Mouse (Mus musculus): Measurements from ENCODE around the gene 1700022I11Rik. TPM values are rescaled to one million over a fixed set of nuclear protein-coding genes. Genes with fewer than 3 reads are reported as not detected.

The 1700022I11Rik gene
- polyA plus RNA-seq, 2 experiments, result 0.07 to 0.44 TPM

DNA sequence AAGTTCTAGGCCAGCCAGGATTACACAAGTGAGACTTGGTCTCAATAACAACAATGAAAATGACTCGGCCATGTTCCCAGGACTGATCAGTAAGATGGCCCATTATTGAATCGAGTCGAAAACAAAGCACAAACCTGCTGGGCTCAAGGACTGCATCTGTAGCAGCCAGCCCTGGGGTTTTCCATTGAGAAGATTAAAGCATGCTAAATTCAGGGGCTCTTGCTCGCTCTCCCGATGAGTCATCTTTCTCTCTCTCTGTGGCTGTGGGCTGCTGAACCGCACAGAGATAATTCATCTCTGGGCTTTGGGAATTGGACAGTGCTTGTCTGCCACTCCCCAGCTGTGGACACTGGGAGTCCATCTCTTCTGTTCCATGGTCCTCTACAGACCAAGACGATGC lies 28.0 kb upstream of the 1700022I11Rik start:
- Histone ChIP-seq H3K27ac (no peak overlapping the region), H3K4me2 (ENCODE audit: low read depth) (no peak overlapping the region), H3K27me3 (ENCODE audit: control insufficient read depth, insufficient read depth, low read length) (peaks cover 5% of the 10 kb centered on the region), H3K4me3 (ENCODE audit: insufficient read depth in 1 of 2, low read depth in 2 of 2, low read length in 2 of 2) (no peak overlapping the region), H3K4me1 (replicated peaks; ENCODE audit: control insufficient read depth in 2 of 2, insufficient read depth in 2 of 2, low read length in 1 of 2) (no peaks in the 10 kb centered on the region), H3K9ac (replicated peaks) (no peak overlapping the region), H3K36me3 (replicated peaks; ENCODE audit: control insufficient read depth, insufficient read depth, low read depth) (no peaks in the 10 kb centered on the region), H3K9me3 (ENCODE audit: control insufficient read depth, low read length) (no peaks in the 10 kb centered on the region)
- no peak for DNase-seq (ENCODE audit: low read depth in 3 of 3, low spot score in 3 of 3)
- TF ChIP-seq EP300 (IDR thresholded peaks at IDR 0.05; ENCODE audit: low read depth) (no peak), CTCF (IDR thresholded peaks at IDR 0.05; ENCODE audit: low read depth) (no peak)
- WGBS (ENCODE audit: insufficient replicate concordance), result 58% methylated on average over 7 of the region's 7 CpGs
- no peak for ATAC-seq (ENCODE audit: insufficient read depth)

DNA sequence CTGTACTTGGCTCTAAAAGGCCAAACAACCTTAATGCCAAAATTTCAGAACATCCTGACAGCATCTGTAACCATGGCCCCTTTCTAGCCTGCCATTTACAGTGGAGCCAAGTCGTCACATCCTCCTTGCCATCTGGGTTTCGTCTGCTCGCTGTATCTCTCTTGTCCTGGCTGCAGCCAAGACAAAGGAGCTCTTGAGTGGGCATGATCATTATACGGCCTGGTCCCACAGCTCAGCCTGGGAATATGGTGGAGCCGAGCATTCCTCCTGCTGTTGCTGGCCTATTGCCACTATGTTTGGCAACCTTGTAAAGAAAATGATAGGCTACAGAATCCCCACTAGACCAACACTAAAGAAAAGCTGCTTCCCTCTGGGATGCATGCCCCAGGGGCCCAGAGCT lies 26.1 kb upstream of the 1700022I11Rik start:
- Histone ChIP-seq H3K4me2 (ENCODE audit: low read depth) (no peak overlapping the region), H3K27ac (no peak overlapping the region), H3K4me3 (ENCODE audit: insufficient read depth in 1 of 2, low read depth in 2 of 2, low read length in 2 of 2) (no peak overlapping the region), H3K4me1 (replicated peaks; ENCODE audit: control insufficient read depth in 2 of 2, insufficient read depth in 2 of 2, low read length in 1 of 2) (no peaks in the 10 kb centered on the region), H3K9ac (replicated peaks) (no peak overlapping the region), H3K36me3 (replicated peaks; ENCODE audit: control insufficient read depth, insufficient read depth, low read depth) (no peaks in the 10 kb centered on the region), H3K27me3 (ENCODE audit: control insufficient read depth, insufficient read depth, low read length) (peaks cover 17% of the 10 kb centered on the region), H3K9me3 (ENCODE audit: control insufficient read depth, low read length) (no peaks in the 10 kb centered on the region)
- 63% methylated on average over 5 of the region's 5 CpGs for WGBS (ENCODE audit: insufficient replicate concordance)
- DNase-seq (ENCODE audit: low read depth in 3 of 3, low spot score in 3 of 3) (no peak), ATAC-seq (ENCODE audit: insufficient read depth) (no peak)
- TF ChIP-seq CTCF (IDR thresholded peaks at IDR 0.05; ENCODE audit: low read depth) (no peak), EP300 (IDR thresholded peaks at IDR 0.05; ENCODE audit: low read depth) (no peak)

DNA sequence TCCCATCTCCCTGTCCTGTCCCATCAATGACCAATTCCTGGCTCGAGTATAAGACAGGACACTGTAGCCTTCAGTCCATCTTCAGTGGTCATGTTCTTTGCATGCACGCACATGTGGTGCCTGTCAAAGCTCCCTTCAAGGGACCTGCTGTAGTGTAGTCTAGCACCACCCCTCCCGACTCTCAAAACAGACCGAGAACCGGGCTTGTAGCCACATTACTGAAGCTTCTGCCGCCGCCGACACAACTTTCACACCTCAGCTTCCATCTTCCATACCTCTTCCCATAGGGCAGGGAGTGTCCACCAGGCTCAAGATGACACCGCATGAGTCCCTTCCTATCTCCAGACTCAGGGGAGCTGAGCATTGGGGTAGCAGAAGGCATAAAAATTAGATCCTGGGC lies 25.2 kb upstream of the 1700022I11Rik start:
- Histone ChIP-seq H3K4me3 (ENCODE audit: insufficient read depth in 1 of 2, low read depth in 2 of 2, low read length in 2 of 2) (no peak overlapping the region), H3K27ac (no peak overlapping the region), H3K27me3 (ENCODE audit: control insufficient read depth, insufficient read depth, low read length) (peaks cover 22% of the 10 kb centered on the region), H3K4me2 (ENCODE audit: low read depth) (no peak overlapping the region), H3K9me3 (ENCODE audit: control insufficient read depth, low read length) (no peaks in the 10 kb centered on the region), H3K36me3 (replicated peaks; ENCODE audit: control insufficient read depth, insufficient read depth, low read depth) (no peaks in the 10 kb centered on the region), H3K4me1 (replicated peaks; ENCODE audit: control insufficient read depth in 2 of 2, insufficient read depth in 2 of 2, low read length in 1 of 2) (peaks cover 0 to 2% of the 10 kb centered on the region in 2 experiments; a peak in 1 of 4 replicates), H3K9ac (replicated peaks) (no peak overlapping the region)
- TF ChIP-seq EP300 (IDR thresholded peaks at IDR 0.05; ENCODE audit: low read depth), result no peak
- no peak for TF ChIP-seq CTCF (IDR thresholded peaks at IDR 0.05; ENCODE audit: low read depth)
- ATAC-seq (ENCODE audit: insufficient read depth) (no peak), DNase-seq (ENCODE audit: low read depth in 3 of 3, low spot score in 3 of 3) (no peak)
- WGBS (ENCODE audit: insufficient replicate concordance), result 66% methylated on average over 9 of the region's 9 CpGs

DNA sequence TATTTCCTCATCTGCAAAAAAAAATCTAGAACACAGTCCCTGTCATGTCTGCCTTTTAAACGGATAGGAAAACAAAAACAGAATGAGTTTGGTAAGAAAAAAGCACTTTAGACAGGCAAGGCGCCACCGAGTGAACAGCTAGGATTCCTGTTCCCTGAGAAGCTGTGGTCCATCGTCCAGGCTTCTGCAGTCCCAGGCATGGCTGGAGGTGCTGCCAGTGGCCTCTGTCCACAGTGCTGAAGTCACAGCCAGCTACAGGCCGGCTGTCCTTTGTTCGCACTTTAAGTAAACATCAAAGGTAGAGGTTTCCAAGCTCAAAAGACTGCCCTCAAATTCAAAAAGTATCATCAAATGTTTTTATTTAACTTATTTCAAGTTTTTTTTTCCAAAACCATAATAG lies 24.4 kb upstream of the 1700022I11Rik start:
- Histone ChIP-seq H3K27ac (no peak overlapping the region), H3K4me1 (replicated peaks; ENCODE audit: control insufficient read depth in 2 of 2, insufficient read depth in 2 of 2, low read length in 1 of 2) (peaks cover 0 to 2% of the 10 kb centered on the region in 2 experiments; a peak in 1 of 4 replicates), H3K27me3 (ENCODE audit: control insufficient read depth, insufficient read depth, low read length) (peaks cover 28% of the 10 kb centered on the region), H3K9ac (replicated peaks) (no peak overlapping the region), H3K36me3 (replicated peaks; ENCODE audit: control insufficient read depth, insufficient read depth, low read depth) (no peaks in the 10 kb centered on the region), H3K9me3 (ENCODE audit: control insufficient read depth, low read length) (no peaks in the 10 kb centered on the region), H3K4me2 (ENCODE audit: low read depth) (no peak overlapping the region), H3K4me3 (ENCODE audit: insufficient read depth in 1 of 2, low read depth in 2 of 2, low read length in 2 of 2) (no peak overlapping the region)
- TF ChIP-seq EP300 (IDR thresholded peaks at IDR 0.05; ENCODE audit: low read depth), result no peak
- no peak for TF ChIP-seq CTCF (IDR thresholded peaks at IDR 0.05; ENCODE audit: low read depth)
- WGBS (ENCODE audit: insufficient replicate concordance), result 12% methylated on average over 6 of the region's 6 CpGs
- no peak for DNase-seq (ENCODE audit: low read depth in 3 of 3, low spot score in 3 of 3)
- ATAC-seq (ENCODE audit: insufficient read depth), result no peak

DNA sequence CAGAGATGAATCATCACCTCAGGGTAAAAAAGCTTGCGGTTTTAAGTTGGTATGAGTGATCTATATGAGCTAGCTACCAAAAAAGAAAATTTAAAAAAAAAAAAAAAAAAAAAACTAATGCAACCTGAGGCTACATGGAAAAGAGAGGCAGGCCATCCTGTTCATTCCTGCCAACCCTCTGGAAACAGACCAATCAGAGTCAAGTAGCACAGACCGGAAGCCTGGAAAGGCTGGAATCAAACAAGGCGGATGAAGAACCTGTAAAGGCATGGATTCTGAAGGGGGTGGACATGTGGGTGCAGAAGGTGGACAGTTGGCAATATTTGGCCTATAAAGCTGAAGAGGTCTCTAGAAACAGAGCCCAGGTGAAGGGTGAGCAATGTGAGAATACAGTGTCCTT lies 24.0 kb upstream of the 1700022I11Rik start:
- TF ChIP-seq CTCF (IDR thresholded peaks at IDR 0.05; ENCODE audit: low read depth), result no peak
- no peak for ATAC-seq (ENCODE audit: insufficient read depth)
- Histone ChIP-seq H3K9me3 (ENCODE audit: control insufficient read depth, low read length) (no peaks in the 10 kb centered on the region), H3K27ac (no peak overlapping the region), H3K27me3 (ENCODE audit: control insufficient read depth, insufficient read depth, low read length) (peaks cover 32% of the 10 kb centered on the region), H3K4me3 (ENCODE audit: insufficient read depth in 1 of 2, low read depth in 2 of 2, low read length in 2 of 2) (no peak overlapping the region), H3K9ac (replicated peaks) (no peak overlapping the region), H3K4me1 (replicated peaks; ENCODE audit: control insufficient read depth in 2 of 2, insufficient read depth in 2 of 2, low read length in 1 of 2) (peaks cover 0 to 2% of the 10 kb centered on the region in 2 experiments; a peak in 1 of 4 replicates), H3K36me3 (replicated peaks; ENCODE audit: control insufficient read depth, insufficient read depth, low read depth) (no peaks in the 10 kb centered on the region), H3K4me2 (ENCODE audit: low read depth) (no peak overlapping the region)
- WGBS (ENCODE audit: insufficient replicate concordance), result 65% methylated on average over 3 of the region's 3 CpGs
- DNase-seq (ENCODE audit: low read depth in 3 of 3, low spot score in 3 of 3), result no peak

Data from liver, embryonic 14.5 days (tissue).